Mouse (Mus musculus) spleen, adult 2 months (tissue): ENCODE results near the gene Prss12. TPM values are rescaled to one million over a fixed set of nuclear protein-coding genes. Genes with fewer than 3 reads are reported as not detected.

ENCODE experiments used
- DNase-seq, 2 experiments: peaks; one replicate each; pipeline versions ENCODE4 v3.0.0 to v3.0.0-alpha.2; 2012 to 2021; ENCODE audit warnings: low spot score in 2 of 2, low read depth in 1 of 2
- H3K27ac ChIP-seq: fragments of 200-500 bp; 2 replicates; pipeline ENCODE4 v1.5.1; 2012; ENCODE audit warnings: low read length, inconsistent platforms; ENCODE audit not compliant: insufficient read depth
- H3K27me3 ChIP-seq: fragments of 200-500 bp; 2 replicates; pipeline ENCODE4 v1.6.1; 2012; ENCODE audit warnings: mild to moderate bottlenecking, moderate library complexity, low read length, inconsistent platforms; ENCODE audit not compliant: control insufficient read depth, insufficient read depth
- H3K36me3 ChIP-seq: fragments of 200-500 bp; 2 replicates; pipeline ENCODE4 v1.6.1; 2012; ENCODE audit warnings: mild to moderate bottlenecking, low read length, inconsistent platforms; ENCODE audit not compliant: control insufficient read depth, insufficient read depth
- H3K4me1 ChIP-seq: fragments of 200-500 bp; 2 replicates; pipeline ENCODE4 v1.6.1; 2011; ENCODE audit warnings: inconsistent platforms; ENCODE audit not compliant: control insufficient read depth, insufficient read depth, insufficient read length
- H3K4me3 ChIP-seq: fragments of 200-500 bp; 2 replicates; pipeline ENCODE4 v1.5.1; 2011; ENCODE audit warnings: mild to moderate bottlenecking, inconsistent platforms; ENCODE audit not compliant: insufficient read depth, insufficient read length; ENCODE audit errors: extremely low read depth
- CTCF ChIP-seq: fragments of 200-500 bp; IDR thresholded peaks from 2 replicates; pipeline ENCODE4 v1.5.1; 2011; ENCODE audit warnings: mild to moderate bottlenecking, inconsistent platforms; ENCODE audit not compliant: insufficient read depth, insufficient read length, insufficient replicate concordance; ENCODE audit errors: extremely low read depth
- POLR2A ChIP-seq: fragments of 200-500 bp; IDR thresholded peaks from 2 replicates; pipeline ENCODE4 v1.6.1; 2011; ENCODE audit warnings: low read depth, low read length, inconsistent platforms
- WGBS: fragments of 180-500 bp; shearing (Covaris S2); methylation state at CpG from one replicate; pipeline ENCODE4 v1.1.7; 2018; 5-methylcytosine and 5-hydroxymethylcytosine counted together
- polyA plus RNA-seq: library from polyadenylated mRNA; depleted of rRNA; stranded (reverse); fragments of >200 nt; gene quantifications from 2 replicates; pipeline ENCODE4 v1.2.3, GENCODE M21; 2012

Prss12 gene
- polyA plus RNA-seq, 1 experiment = 1.9 TPM

GRCm38 (mm10) chr3:123527806-123528507 lies 81.2 kb downstream of the Prss12 start:
- Histone ChIP-seq H3K4me1 (no peaks in the 10 kb centered on the region), H3K4me3 (no peak overlapping the region), H3K36me3 (no peaks in the 10 kb centered on the region), H3K27me3 (no peaks in the 10 kb centered on the region), H3K27ac (no peak overlapping the region)
- TF ChIP-seq CTCF (no peak), POLR2A (no peak)
- DNase-seq = no peak
- 81% methylated on average over 10 of the region's 10 CpGs for WGBS

- DNase-seq = no peak
- Histone ChIP-seq H3K27me3 (no peaks in the 10 kb centered on the region; the same call in 1 of the 2 replicates), H3K4me1 (no peaks in the 10 kb centered on the region), H3K36me3 (no peaks in the 10 kb centered on the region), H3K27ac (no peak overlapping the region), H3K4me3 (no peak overlapping the region)
- WGBS = 24% methylated on average over 2 of the region's 2 CpGs
- no peak for TF ChIP-seq CTCF
- no peak for TF ChIP-seq POLR2A
Observed at GRCm38 (mm10) chr3:123531124-123531523, 84.4 kb downstream of the Prss12 start.

GRCm38 (mm10) chr3:123537279-123537678 lies 90.6 kb downstream of the Prss12 start:
- DNase-seq = no peak
- no peak overlapping the region for H3K4me3 ChIP-seq
- no peaks in the 10 kb centered on the region for H3K4me1 ChIP-seq
- H3K36me3 ChIP-seq = no peaks in the 10 kb centered on the region
- H3K27me3 ChIP-seq = no peaks in the 10 kb centered on the region; the same call in 1 of the 2 replicates
- no peak for TF ChIP-seq POLR2A
- no peak for TF ChIP-seq CTCF
- H3K27ac ChIP-seq = no peak overlapping the region
- WGBS = 91% methylated on average over 1 of the region's 1 CpGs

GRCm38 (mm10) chr3:123543585-123544304 lies 97.0 kb downstream of the Prss12 start:
- TF ChIP-seq CTCF (no peak), POLR2A (no peak)
- Histone ChIP-seq H3K4me3 (no peak overlapping the region), H3K27ac (no peak overlapping the region), H3K36me3 (no peaks in the 10 kb centered on the region), H3K27me3 (no peaks in the 10 kb centered on the region), H3K4me1 (no peaks in the 10 kb centered on the region)
- DNase-seq = no peak
- WGBS = 87% methylated on average over 6 of the region's 6 CpGs

GRCm38 (mm10) chr3:123550487-123550886 lies 103.8 kb downstream of the Prss12 start:
- no peaks in the 10 kb centered on the region for H3K4me1 ChIP-seq
- H3K4me3 ChIP-seq = no peak overlapping the region
- no peak for DNase-seq
- no peaks in the 10 kb centered on the region for H3K27me3 ChIP-seq
- 82% methylated on average over 3 of the region's 3 CpGs for WGBS
- H3K36me3 ChIP-seq = no peaks in the 10 kb centered on the region
- TF ChIP-seq POLR2A (no peak), CTCF (no peak)
- no peak overlapping the region for H3K27ac ChIP-seq

GRCm38 (mm10) chr3:123553872-123554271 lies 107.2 kb downstream of the Prss12 start:
- no peaks in the 10 kb centered on the region for H3K36me3 ChIP-seq
- H3K4me3 ChIP-seq = no peak overlapping the region
- no peaks in the 10 kb centered on the region for H3K27me3 ChIP-seq
- no peaks in the 10 kb centered on the region for H3K4me1 ChIP-seq
- 79% methylated on average over 6 of the region's 6 CpGs for WGBS
- no peak overlapping the region for H3K27ac ChIP-seq
- DNase-seq = no peak
- TF ChIP-seq POLR2A = no peak
- no peak for TF ChIP-seq CTCF
